Mouse (Mus musculus) yolk sac, embryonic 10.5 days (tissue): Measurements from ENCODE around the gene Proser2.
A peak's percentile ranks its signal among the peaks of the same experiment; 100 is the strongest.
"Not testable (repeated sequence)": the region's sequence is repeated elsewhere in the genome, so short reads cannot be mapped to it uniquely, and the experiment has no call there.

Source experiments
- DNase-seq: peaks from one replicate; pipeline ENCODE4 v3.0.0-alpha.2; 2017; ENCODE audit warnings: low spot score

The Proser2 gene

GRCm38 (mm10) chr2:6128881-6129280 is 1.1 kb downstream of the Proser2 start:
- no peak for DNase-seq

- DNase-seq = no peak
These were observed 1.7 kb downstream of the Proser2 start for GRCm38 (mm10) chr2:6128136-6128805.

- DNase-seq = no peak
These were observed 7.0 kb downstream of the Proser2 start for GRCm38 (mm10) chr2:6123046-6123445.

GRCm38 (mm10) chr2:6121091-6121490 is 8.9 kb downstream of the Proser2 start:
- DNase-seq = no peak

GRCm38 (mm10) chr2:6118246-6118645 is 11.8 kb downstream of the Proser2 start:
- peak; percentile 66 for DNase-seq

GRCm38 (mm10) chr2:6113792-6114191 is 16.2 kb downstream of the Proser2 start:
- DNase-seq = no peak

- DNase-seq = no peak
These were observed 17.4 kb downstream of the Proser2 start for GRCm38 (mm10) chr2:6112619-6113018.

- no peak for DNase-seq
These were observed 24.6 kb downstream of the Proser2 start for GRCm38 (mm10) chr2:6105437-6105836.

- DNase-seq = no peak
These were observed 29.3 kb downstream of the Proser2 start for GRCm38 (mm10) chr2:6100755-6101154.

- DNase-seq = no peak
These were observed 29.8 kb downstream of the Proser2 start for GRCm38 (mm10) chr2:6100027-6100749.

- DNase-seq = no peak
These were observed 30.6 kb downstream of the Proser2 start for GRCm38 (mm10) chr2:6099443-6099842.

GRCm38 (mm10) chr2:6098924-6099323 is 31.1 kb downstream of the Proser2 start:
- no peak for DNase-seq

- DNase-seq = no peak
These were observed 32.8 kb downstream of the Proser2 start for GRCm38 (mm10) chr2:6097113-6097716.

- DNase-seq = not testable (repeated sequence)
These were observed 40.1 kb downstream of the Proser2 start for GRCm38 (mm10) chr2:6089941-6090340.

GRCm38 (mm10) chr2:6087151-6087550 is 42.9 kb downstream of the Proser2 start:
- DNase-seq = no peak

GRCm38 (mm10) chr2:6085622-6086530 is 44.1 kb downstream of the Proser2 start:
- DNase-seq = no peak

GRCm38 (mm10) chr2:6083696-6084095 is 46.3 kb downstream of the Proser2 start:
- peak; percentile 32 for DNase-seq

- DNase-seq = no peak
These were observed 47.4 kb downstream of the Proser2 start for GRCm38 (mm10) chr2:6082615-6083014.

GRCm38 (mm10) chr2:6081108-6081507 is 48.9 kb downstream of the Proser2 start:
- no peak for DNase-seq

GRCm38 (mm10) chr2:6080037-6080436 is 50.0 kb downstream of the Proser2 start:
- no peak for DNase-seq

GRCm38 (mm10) chr2:6075530-6075896 is 54.5 kb downstream of the Proser2 start:
- peak; percentile 14 for DNase-seq

- DNase-seq = peak; percentile 82
These were observed 55.0 kb downstream of the Proser2 start for GRCm38 (mm10) chr2:6074891-6075529.
